Mouse (Mus musculus) ES-E14 (cell line): ENCODE results near the gene Lrrn1. TPM values are rescaled to one million over a fixed set of nuclear protein-coding genes. Genes with fewer than 3 reads are reported as not detected.

Source experiments
- DNase-seq: peaks from one replicate; pipeline ENCODE4 v3.0.0-alpha.2; 2013; ENCODE audit warnings: low read depth, low spot score
- H3K27ac ChIP-seq: 2 replicates; pipeline ENCODE4 v1.5.1; 2012; ENCODE audit warnings: low read depth, mild to moderate bottlenecking, low read length, moderate library complexity, mixed read lengths; ENCODE audit not compliant: poor library complexity, insufficient read depth, severe bottlenecking
- H3K36me3 ChIP-seq: 2 replicates; pipeline ENCODE4 v1.6.1; 2012; ENCODE audit warnings: mild to moderate bottlenecking, low read length, moderate library complexity, mixed read lengths; ENCODE audit not compliant: control insufficient read depth, poor library complexity, insufficient read depth, severe bottlenecking
- H3K4me1 ChIP-seq, 2 experiments: fragments of 150-350 bp in 1 of 2; sonication (generic) in 1 of 2; 2 replicates each; pipeline ENCODE4 v1.6.1; 2012; ENCODE audit warnings: low read length in 2 of 2, mild to moderate bottlenecking in 1 of 2, mixed read lengths in 1 of 2; ENCODE audit not compliant: control insufficient read depth in 2 of 2, insufficient read depth in 2 of 2, poor library complexity in 1 of 2
- H3K4me3 ChIP-seq, 2 experiments: fragments of 150-350 bp in 1 of 2; sonication (generic) in 1 of 2; 2 replicates each; pipeline ENCODE4 v1.5.1; 2012; ENCODE audit warnings: low read length in 2 of 2, low read depth in 1 of 2, mild to moderate bottlenecking in 1 of 2, mixed read lengths in 1 of 2; ENCODE audit not compliant: insufficient read depth in 1 of 2, poor library complexity in 1 of 2, severe bottlenecking in 1 of 2
- H3K9ac ChIP-seq: 2 replicates; pipeline ENCODE4 v1.6.1; 2012; ENCODE audit warnings: low read depth, mild to moderate bottlenecking, low read length, mixed read lengths; ENCODE audit not compliant: poor library complexity, insufficient read depth, severe bottlenecking
- H3K9me3 ChIP-seq: fragments of 150-350 bp; sonication (generic); 2 replicates; pipeline ENCODE4 v1.6.1; 2012; ENCODE audit warnings: low read depth, mild to moderate bottlenecking, low read length; ENCODE audit not compliant: control insufficient read depth, insufficient read depth
- CHD2 ChIP-seq: IDR thresholded peaks from 2 replicates; pipeline ENCODE4 v1.6.1; 2014; ENCODE audit warnings: mild to moderate bottlenecking, low read depth, low read length, inconsistent platforms
- HCFC1 ChIP-seq: IDR thresholded peaks from 2 replicates; pipeline ENCODE4 v1.6.1; 2012; ENCODE audit warnings: low read length, inconsistent platforms, borderline replicate concordance; ENCODE audit not compliant: insufficient read depth
- MAFK ChIP-seq: IDR thresholded peaks from 2 replicates; pipeline ENCODE4 v1.6.1; 2014; ENCODE audit warnings: mild to moderate bottlenecking, low read depth, low read length, inconsistent platforms; ENCODE audit not compliant: insufficient read depth
- ZC3H11A ChIP-seq: IDR thresholded peaks from 2 replicates; pipeline ENCODE4 v1.6.1; 2012; ENCODE audit warnings: low read depth, mild to moderate bottlenecking, inconsistent platforms, low read length, borderline replicate concordance
- ZNF384 ChIP-seq: IDR thresholded peaks from 2 replicates; pipeline ENCODE4 v1.6.1; 2012; ENCODE audit warnings: low read depth, low read length, inconsistent platforms
- in situ Hi-C, 2 experiments: fragments of 600-800 bp; cut with MboI; formaldehyde crosslinking; loops; one replicate each; pipeline ENCODE4 v1.15.1; 2025; ENCODE audit warnings: low sequenced_read_pairs in 2 of 2, inconsistent platforms in 1 of 2; ENCODE audit not compliant: unreplicated experiment in 2 of 2
- total RNA-seq: library from RNA; depleted of rRNA; stranded (reverse); fragments of 300-350 nt; gene quantifications from 2 replicates; pipeline ENCODE4 v1.2.3, GENCODE M21; 2012

Gene Lrrn1
- total RNA-seq, 1 experiment: 1.1 TPM

- Histone ChIP-seq H3K4me1 (no peaks in the 10 kb centered on the region), H3K9ac (no peak overlapping the region), H3K27ac (no peak overlapping the region), H3K36me3 (no peaks in the 10 kb centered on the region), H3K4me3 (no peak overlapping the region), H3K9me3 (no peaks in the 10 kb centered on the region)
- DNase-seq: no peak
- TF ChIP-seq ZC3H11A (no peak), CHD2 (no peak), HCFC1 (no peak), ZNF384 (no peak), MAFK (no peak)
- in situ Hi-C loops: no loop called here
Observed at GRCm38 (mm10) chr6:107583759-107584383, 54.3 kb downstream of the Lrrn1 start.

- Histone ChIP-seq H3K27ac (no peak overlapping the region), H3K4me1 (no peaks in the 10 kb centered on the region), H3K4me3 (no peak overlapping the region), H3K36me3 (no peaks in the 10 kb centered on the region), H3K9ac (no peak overlapping the region), H3K9me3 (no peaks in the 10 kb centered on the region)
- TF ChIP-seq ZNF384: no peak
- no peak for TF ChIP-seq CHD2
- TF ChIP-seq HCFC1: no peak
- no peak for TF ChIP-seq MAFK
- no peak for TF ChIP-seq ZC3H11A
- DNase-seq: no peak
- in situ Hi-C loops: no loop called here
Observed at GRCm38 (mm10) chr6:107605151-107605550, 75.6 kb downstream of the Lrrn1 start.

DNA sequence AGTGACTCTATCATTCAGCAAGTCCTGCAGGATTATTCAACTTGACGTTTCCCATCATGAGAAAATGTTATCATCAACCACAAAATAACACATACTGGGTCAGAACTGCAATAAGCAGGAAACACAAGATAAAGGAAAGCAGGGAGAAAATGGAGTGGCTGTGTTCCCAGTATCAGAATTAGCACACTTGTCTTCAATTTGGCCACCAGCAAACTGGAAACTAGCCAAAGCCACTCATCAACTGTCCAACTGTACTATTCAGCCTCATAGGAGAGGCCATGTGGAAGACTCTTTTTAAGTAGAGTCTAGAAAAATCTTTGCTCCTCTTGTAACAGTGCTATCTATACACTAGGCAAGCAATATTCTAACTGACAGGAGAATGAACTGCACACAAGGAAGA is 84.7 kb downstream of the Lrrn1 start:
- Histone ChIP-seq H3K4me3 (no peak overlapping the region), H3K36me3 (no peaks in the 10 kb centered on the region), H3K9ac (no peak overlapping the region), H3K4me1 (no peaks in the 10 kb centered on the region), H3K27ac (no peak overlapping the region), H3K9me3 (no peaks in the 10 kb centered on the region)
- no peak for DNase-seq
- TF ChIP-seq CHD2 (no peak), ZC3H11A (no peak), ZNF384 (no peak), MAFK (no peak), HCFC1 (no peak)
- in situ Hi-C loops: no loop called here
